Mouse (Mus musculus): ENCODE data around the gene Sema4d. TPM values are rescaled to one million over a fixed set of nuclear protein-coding genes. Genes with fewer than 3 reads are reported as not detected.

The Sema4d gene
- total RNA-seq, 4 experiments from 2014 or later: 79.8 to 99.9 (median 95.4) TPM

- no peak for DNase-seq (ENCODE audit: low spot score in 2 of 2)
Observed at GRCm38 (mm10) chr13:51755584-51755983, 38.0 kb downstream of the Sema4d start.

GRCm38 (mm10) chr13:51754559-51755126 lies 38.9 kb downstream of the Sema4d start:
- DNase-seq (ENCODE audit: low spot score in 2 of 2): no peak

DNA sequence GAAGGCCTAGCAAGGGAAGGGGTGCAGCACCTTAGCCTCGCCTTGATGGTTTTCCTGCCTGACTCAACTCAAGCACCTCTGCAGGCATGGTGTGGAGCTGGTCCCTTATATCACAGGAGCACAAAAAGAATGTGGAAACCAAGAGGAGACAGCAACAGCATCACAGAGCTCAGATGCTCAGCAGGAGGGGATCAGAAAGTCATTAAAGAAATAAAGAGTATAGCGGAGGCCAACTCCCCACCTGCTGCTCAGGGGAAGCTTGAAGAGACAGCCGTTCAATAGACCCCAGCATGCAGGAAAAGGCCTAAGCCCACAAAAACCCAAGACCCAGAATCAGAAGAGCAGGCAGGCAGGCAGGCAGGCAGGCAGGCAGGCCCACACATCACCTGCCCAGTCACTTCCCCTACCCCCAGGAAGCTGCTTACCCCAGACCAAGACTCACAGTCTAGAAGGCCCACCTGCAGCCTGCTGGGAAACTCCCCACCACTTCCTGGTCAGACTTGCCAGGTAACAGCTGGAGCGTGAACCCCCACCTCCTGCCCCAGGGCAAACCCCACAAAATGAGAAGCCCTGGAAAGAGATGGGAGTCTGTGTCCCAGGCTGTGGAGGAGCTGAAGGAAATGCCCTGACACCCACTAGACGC lies 39.6 kb downstream of the Sema4d start:
- no peak for DNase-seq (ENCODE audit: low spot score in 2 of 2)

- no peak for DNase-seq (ENCODE audit: low spot score in 2 of 2)
Observed at GRCm38 (mm10) chr13:51753168-51753465, 40.4 kb downstream of the Sema4d start.

DNA sequence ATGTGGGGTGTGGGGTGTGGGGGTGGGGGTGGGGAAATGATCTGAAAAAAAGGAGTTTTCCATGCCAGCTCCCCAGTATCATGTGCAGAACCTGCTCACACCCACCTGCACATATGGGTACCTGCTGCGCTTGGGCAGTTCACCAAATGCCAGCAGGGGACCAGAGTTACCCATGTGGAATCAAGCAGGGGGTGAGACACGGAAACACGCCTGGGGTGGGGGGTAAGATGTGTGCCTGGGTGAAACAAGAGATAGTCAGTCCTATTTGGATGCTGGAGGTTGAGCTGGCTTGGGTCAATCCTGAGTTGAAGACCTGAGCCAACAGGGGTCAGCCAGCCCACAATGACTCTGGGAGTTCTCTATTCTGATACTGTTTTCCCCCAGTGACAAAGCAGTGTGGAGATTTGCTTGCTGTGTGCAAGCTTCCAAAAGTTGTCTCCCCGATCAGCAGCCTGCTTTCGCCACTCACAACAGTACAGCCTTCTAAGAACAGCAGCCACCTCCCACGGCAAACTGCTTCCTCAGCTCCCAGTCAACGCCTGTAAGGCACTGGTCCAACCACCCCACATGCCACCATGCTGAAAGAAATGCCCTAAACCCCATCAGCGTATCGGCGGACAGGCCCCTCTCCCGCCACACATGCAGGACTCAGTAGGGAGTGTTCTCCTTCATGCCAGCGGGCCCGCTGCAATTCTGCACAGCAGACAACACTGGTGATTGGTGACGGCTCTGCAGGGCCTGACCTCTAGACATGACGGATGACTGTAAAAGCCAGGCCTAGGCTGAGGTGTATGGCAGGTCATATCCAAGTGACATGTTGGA lies 41.0 kb downstream of the Sema4d start:
- peak; percentile 50 to 63 for DNase-seq (ENCODE audit: low spot score in 2 of 2)

GRCm38 (mm10) chr13:51749578-51750345 lies 43.8 kb downstream of the Sema4d start:
- DNase-seq (ENCODE audit: low spot score in 2 of 2): no peak

GRCm38 (mm10) chr13:51748009-51748552 lies 45.5 kb downstream of the Sema4d start:
- no peak for DNase-seq (ENCODE audit: low spot score in 2 of 2)

DNA sequence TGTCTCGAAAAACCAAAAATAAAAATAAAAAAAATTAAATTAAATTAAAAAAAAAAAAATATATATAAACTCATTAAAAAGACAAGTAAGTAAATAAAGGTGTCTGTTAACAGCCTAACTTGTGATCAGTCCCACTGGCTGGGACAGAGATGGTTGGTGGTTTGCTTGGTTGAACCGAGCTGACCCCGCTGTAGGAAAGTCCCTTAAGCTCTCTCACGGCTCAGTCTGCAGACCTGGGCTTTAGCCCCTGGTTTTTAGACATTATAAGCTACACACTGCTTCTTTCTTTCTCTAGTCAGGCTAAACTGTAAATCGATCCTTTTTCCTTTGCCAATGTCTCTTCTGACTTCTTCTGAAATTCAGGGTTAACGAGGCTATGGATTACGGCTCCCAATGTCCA lies 46.5 kb downstream of the Sema4d start:
- DNase-seq (ENCODE audit: low spot score in 2 of 2): no peak

- no peak for DNase-seq (ENCODE audit: low spot score in 2 of 2)
Observed at GRCm38 (mm10) chr13:51745862-51746261, 47.7 kb downstream of the Sema4d start.

DNA sequence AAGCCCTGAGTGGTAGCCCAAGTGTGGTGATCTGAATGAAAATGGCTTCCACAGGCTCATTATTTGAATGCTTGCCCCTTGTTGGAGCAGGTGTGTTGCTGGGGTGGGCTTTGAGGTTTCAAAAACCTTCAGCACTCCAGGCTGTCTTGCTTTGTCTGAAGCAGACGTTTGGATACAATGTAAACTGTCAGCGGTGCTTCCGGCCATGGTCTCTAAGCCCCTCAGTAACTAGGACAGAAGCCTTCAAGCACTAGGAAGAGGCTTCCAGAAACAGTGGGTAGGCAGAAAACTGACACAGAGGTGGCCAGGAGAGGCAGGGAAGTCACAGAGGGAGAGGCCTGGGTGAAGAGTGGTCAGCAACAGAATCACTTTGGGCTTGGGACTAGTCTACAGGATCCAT lies 49.7 kb downstream of the Sema4d start:
- no peak for DNase-seq (ENCODE audit: low spot score in 2 of 2)

GRCm38 (mm10) chr13:51742551-51743052 lies 50.9 kb downstream of the Sema4d start:
- DNase-seq (ENCODE audit: low spot score in 2 of 2): no peak

DNA sequence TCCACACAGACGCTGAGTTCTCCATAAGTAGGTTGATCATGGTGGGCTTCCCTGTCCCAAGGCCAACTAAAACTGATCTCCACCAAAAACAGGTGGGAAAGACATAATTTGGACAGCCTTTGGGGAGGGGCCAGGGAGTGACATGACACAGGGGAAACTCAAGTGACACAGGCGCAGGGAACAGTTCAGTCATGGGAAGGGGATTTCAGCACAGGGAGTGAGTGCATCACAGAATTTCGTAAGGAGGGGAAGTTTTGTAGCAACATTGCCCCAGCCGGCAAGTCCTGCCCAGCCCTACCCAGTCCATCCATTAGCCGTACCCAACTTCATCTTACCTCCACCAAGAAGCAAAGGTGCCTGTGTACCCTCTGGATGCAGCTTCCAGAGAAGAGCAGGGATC lies 52.8 kb downstream of the Sema4d start:
- no peak for DNase-seq (ENCODE audit: low spot score in 2 of 2)

DNA sequence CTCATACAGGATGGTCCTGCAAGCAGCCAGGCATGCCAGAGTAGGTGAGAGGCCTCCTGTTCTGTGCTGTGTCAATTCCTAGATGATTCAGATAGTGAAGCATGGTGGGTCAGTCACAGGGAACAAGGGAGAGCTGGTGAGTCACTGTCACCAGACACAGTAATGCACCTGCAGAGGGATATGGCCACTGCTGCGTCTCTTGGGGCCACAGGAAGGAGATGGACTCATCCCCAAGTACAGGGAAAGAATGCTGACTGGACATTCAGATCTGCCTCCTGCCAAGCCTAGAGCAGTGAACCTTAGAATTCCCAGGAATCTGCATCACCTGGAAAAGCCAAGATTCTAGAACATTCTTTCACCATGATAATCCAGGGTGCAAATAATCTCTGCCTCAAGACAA lies 53.8 kb downstream of the Sema4d start:
- no peak for DNase-seq (ENCODE audit: low spot score in 2 of 2)

GRCm38 (mm10) chr13:51738531-51739117 lies 54.9 kb downstream of the Sema4d start:
- DNase-seq (ENCODE audit: low spot score in 2 of 2): no peak

DNA sequence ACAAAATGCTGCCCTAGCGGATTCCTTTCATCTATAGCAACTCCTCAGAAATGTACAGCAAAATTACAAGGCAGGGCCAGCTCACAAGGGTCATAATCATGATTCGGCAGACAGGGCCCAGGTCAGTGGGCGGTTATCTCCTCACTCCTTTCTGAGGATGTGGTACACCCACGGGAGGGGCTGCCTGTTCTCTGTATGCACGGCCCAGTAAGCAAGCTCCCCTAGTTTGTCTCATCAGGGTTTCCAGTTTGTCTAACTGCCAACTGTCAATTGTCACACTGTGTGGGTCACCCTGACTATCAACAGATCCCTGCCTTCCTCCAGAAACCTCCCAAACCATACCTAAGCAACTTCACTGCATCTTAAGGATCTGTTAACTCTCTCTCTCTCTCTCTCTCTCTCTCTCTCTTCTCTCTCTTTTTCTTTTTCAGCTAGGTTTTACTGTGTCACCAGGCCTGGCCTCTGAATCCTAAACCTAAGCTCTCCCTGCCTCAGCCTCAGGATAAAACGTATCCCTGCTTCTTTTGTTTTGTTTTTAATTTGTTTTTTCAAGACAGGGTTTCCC lies 55.5 kb downstream of the Sema4d start:
- DNase-seq (ENCODE audit: low spot score in 2 of 2): no peak

DNA sequence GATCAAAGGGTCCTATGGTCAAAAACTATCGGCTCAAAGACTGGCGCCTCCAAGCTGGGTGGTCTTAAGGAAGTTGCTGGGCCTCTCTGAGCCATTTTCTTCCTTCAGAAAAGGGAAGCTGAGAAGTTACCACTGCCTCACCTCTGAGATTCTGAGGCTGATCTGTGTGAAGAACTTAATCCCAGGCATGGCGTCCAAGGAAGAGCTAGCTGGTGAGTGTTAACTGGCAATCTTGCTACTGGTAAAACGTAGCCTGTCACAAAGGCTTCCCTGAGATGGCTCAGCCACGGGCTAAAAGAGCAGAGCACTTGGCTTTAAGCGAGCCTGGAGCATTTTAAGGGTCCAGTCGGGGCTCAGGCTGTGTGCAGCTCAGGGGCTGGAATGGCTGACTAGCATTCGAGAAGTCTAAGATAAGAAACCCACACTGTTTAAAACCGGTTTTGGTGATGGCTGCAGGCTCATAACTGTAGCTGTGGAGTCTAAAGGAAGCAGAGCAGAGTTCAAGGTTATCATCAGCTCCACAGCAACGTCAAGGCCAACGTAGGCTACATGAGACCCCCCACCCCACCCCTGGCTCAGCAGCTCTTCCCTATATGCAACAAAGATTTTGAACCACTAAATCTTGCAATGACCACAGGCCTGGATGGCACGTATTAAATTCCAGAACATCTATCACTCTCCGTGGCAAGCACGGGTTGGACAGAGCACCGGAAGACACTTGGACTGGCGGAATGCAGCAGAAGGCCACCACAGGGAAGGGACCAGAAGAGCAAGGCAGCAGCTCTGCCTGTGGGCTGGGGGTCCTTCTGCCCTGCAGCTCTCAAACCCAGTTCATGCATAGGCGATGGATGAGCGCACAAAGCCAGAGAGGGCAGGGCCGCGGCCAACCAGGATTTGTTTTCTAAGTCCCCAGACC lies 56.3 kb downstream of the Sema4d start:
- no peak for DNase-seq (ENCODE audit: low spot score in 2 of 2)

DNA sequence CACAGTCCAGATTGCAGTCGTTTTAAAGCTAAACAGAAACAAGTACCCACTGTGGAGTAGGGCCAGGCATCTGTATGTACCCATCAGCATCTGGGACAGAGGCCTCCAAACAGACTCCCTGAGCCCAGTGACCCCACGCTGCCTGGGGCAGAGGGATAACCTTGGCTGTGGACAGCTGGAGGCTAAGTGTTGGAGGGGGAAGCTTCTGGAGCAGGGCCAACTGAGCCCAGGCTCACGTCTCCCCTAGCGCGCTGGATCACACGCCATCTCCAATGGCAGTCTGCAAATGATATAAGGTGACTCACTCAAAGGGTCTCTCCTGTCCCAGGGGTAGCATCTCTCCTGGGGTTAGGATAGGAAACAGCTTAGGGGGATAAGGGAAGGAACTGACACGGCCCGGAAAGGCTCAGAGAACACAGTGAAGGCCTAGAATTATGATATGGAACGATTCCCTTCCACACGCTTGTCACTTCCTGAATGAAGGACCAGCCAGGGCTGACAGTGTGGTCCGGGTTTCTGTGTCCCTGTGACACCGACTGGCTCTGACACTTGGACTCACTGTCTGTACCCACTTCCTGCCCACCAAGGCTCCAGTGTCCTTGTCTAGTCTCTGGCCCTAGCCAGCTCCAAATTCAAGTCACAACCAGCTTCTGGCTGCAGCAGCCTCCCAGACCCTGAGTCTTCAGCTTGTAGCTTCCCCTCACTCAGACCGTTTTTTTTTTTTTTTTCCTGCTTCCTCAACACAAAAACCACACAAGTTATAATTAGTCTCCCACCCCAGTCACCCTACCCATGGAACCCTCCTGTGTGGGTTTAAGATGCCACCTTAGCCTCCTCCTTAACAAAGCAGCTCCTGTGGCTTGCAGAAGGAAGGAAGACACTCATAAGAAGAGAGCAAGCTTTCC lies 57.3 kb downstream of the Sema4d start:
- DNase-seq (ENCODE audit: low spot score in 2 of 2): no peak

- DNase-seq (ENCODE audit: low spot score in 2 of 2): no peak
Observed at GRCm38 (mm10) chr13:51734556-51734955, 59.0 kb downstream of the Sema4d start.
